Mouse (Mus musculus) liver, embryonic 14.5 days (tissue): ENCODE measurements around the gene Fosl1.

Experiments used
- CTCF ChIP-seq: IDR thresholded peaks from 2 replicates; pipeline ENCODE4 v1.5.1; 2016; ENCODE audit warnings: antibody characterized with exemption, low read depth, control low read depth
- EP300 ChIP-seq: IDR thresholded peaks from 2 replicates; pipeline ENCODE4 v1.6.1; 2016; ENCODE audit warnings: antibody characterized with exemption, low read depth

DNA sequence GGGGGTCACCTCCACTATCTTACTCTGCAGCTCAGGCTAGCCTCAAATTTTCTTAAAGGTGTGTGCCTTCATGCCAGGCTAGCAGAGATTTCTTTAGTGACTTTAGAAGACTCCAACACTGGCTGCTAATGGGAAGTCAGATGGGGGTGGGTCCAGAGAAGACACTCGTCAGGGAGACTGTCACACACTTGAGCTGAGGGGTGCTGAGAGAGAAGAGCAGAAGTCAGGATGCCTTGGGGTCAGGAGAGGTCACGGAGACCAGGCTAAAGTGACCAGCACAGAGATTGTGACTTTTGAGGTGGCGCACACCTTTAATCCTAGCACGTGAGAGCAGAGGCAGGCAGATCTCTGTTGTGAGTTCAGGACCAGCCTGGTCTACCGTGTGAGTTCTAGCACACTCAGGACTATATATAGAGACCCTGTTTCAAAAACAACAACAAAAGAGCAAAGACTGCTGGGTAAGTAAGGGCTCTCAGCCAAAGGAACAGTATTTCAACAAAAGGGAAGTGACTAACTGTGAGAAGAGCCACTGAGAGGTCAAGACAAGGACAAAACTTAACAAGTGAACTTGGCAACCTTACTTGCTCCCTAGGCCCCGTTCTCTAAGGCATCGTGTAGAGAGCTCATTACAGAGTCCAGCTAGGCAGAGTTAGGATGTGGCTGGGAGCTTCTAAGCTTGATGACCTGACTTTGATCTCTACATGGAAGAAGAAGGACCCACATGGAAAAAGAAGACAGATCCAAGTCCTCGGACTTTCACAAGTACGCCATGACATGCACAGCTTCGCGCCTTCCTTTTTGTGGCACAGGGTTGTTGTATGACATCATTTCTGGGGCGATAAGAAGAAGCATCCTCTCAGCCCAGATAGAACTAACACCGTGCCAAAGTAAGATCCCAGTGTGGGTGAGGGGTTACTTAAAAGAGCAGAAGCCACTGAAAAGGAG lies 39.0 kb upstream of the Fosl1 start:
- no peak for TF ChIP-seq CTCF
- TF ChIP-seq EP300, result no peak
